Mouse (Mus musculus) kidney, embryonic 14.5 days (tissue): ENCODE measurements at regions not wholly inside any gene's neighbourhood (a gene's known extent, or its start where the extent isn't known, plus 50 kb on each side); places are given as distances from the start of the nearest gene placed in this dataset.
A peak's percentile ranks its signal among the peaks of the same experiment; 100 is the strongest.

Experiments
- ATAC-seq: fragments of 200-750 bp; cut with Nextera tagmentation; 2 replicates; pipeline ENCODE4 v1.8.0; 2017; ENCODE audit warnings: moderate number of reproducible peaks, mild to moderate bottlenecking, moderate TSS enrichment, moderate library complexity; ENCODE audit not compliant: low FRiP score, low TSS enrichment
- H3K27ac ChIP-seq: fragments of 300-500 bp; sonication (generic); 2 replicates; pipeline ENCODE4 v1.5.1; 2014; ENCODE audit warnings: low read depth, mild to moderate bottlenecking, low read length, moderate library complexity, mixed read lengths
- H3K27me3 ChIP-seq: fragments of 300-500 bp; sonication (generic); 2 replicates; pipeline ENCODE4 v1.6.1; 2014; ENCODE audit warnings: mild to moderate bottlenecking, low read length; ENCODE audit not compliant: control insufficient read depth, insufficient read depth
- H3K36me3 ChIP-seq: fragments of 300-500 bp; sonication (generic); 2 replicates; pipeline ENCODE4 v1.6.1; 2014; ENCODE audit warnings: low read length, mixed read lengths; ENCODE audit not compliant: control insufficient read depth, insufficient read depth
- H3K4me1 ChIP-seq: fragments of 300-500 bp; sonication (generic); 2 replicates; pipeline ENCODE4 v1.6.1; 2014; ENCODE audit warnings: low read length, mixed read lengths; ENCODE audit not compliant: control insufficient read depth, insufficient read depth
- H3K4me2 ChIP-seq: fragments of 300-500 bp; sonication (generic); replicated peaks from 2 replicates; pipeline ENCODE4 v1.6.1; 2014; ENCODE audit warnings: low read depth, mild to moderate bottlenecking, low read length
- H3K4me3 ChIP-seq: fragments of 300-500 bp; sonication (generic); 2 replicates; pipeline ENCODE4 v1.5.1; 2014; ENCODE audit warnings: mild to moderate bottlenecking, low read length
- H3K9ac ChIP-seq: fragments of 300-500 bp; sonication (generic); 2 replicates; pipeline ENCODE4 v1.6.1; 2014; ENCODE audit warnings: low read depth, mild to moderate bottlenecking, low read length, moderate library complexity
- H3K9me3 ChIP-seq: fragments of 300-500 bp; sonication (generic); 2 replicates; pipeline ENCODE4 v1.6.1; 2016; ENCODE audit warnings: low read length; ENCODE audit not compliant: control insufficient read depth
- WGBS: fragments of 180-500 bp; shearing (Covaris S2); extraction: QIAGEN DNeasy Blood & Tissue Kit; methylation state at CpG from one replicate; pipeline ENCODE4 v1.1.7; 2014; 5-methylcytosine and 5-hydroxymethylcytosine counted together

DNA sequence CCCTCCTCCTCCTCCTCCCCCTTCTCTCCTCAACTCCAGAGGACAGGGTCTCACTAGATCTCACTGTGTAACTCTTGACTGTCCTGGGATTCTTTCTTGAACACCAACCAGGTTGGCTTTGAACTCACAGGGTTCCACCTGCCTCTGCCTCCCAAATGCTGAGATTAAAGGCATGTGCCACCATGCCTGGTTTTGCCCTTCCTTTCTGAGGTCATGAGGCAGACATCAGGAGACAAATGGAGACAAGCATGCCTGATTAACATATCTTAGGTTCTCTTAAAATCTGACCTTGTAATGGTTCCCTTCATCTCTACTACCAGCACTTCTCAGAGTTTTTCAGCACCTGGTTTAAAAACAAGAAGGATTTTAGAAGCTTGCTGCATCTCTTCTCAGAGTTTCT, 143.5 kb downstream of the Gm10260 start:
- Histone ChIP-seq H3K27me3 (no peaks in the 10 kb centered on the region), H3K4me1 (peaks cover 5% of the 10 kb centered on the region; the same call in 1 of the 2 replicates), H3K36me3 (no peaks in the 10 kb centered on the region), H3K9ac (no peak overlapping the region), H3K27ac (peak overlapping the region; percentile 76; the same call in 1 of the 2 replicates), H3K4me3 (no peak overlapping the region), H3K9me3 (no peaks in the 10 kb centered on the region), H3K4me2 (no peak overlapping the region)
- ATAC-seq, result no peak

DNA sequence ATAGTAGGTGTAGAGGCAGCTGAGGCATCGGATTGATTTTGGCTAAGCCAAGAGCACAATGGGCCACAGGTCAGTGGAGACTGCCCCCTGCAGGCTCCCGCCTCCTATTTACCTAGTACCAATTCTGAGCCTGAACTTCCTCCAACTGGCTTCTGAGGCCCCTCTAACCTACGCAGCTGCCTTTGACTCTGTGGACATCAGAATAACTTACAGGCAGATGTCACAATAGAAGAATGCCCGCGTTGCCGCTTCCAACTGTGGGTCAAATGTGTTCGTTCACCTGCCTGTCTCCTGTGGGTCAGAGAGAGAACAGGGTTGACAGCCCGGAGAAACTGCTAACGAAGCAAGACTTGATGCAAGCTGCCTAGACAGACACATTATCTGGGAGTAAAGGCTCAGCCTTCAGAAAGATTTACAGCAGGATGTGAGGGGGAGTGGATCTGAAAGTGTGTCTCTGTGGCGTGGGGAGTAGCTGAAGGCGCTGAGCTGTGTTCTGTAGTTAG, 153.2 kb downstream of the Gm10260 start:
- Histone ChIP-seq H3K4me1 (no peaks in the 10 kb centered on the region; the same call in none of the 2 replicates), H3K27ac (no peak overlapping the region; the same call in 1 of the 2 replicates), H3K9ac (no peak overlapping the region), H3K36me3 (no peaks in the 10 kb centered on the region), H3K9me3 (no peaks in the 10 kb centered on the region), H3K4me2 (no peak overlapping the region), H3K27me3 (no peaks in the 10 kb centered on the region), H3K4me3 (no peak overlapping the region)
- 6% methylated on average over 11 of the region's 11 CpGs for WGBS
- ATAC-seq, result peak; percentile 92

DNA sequence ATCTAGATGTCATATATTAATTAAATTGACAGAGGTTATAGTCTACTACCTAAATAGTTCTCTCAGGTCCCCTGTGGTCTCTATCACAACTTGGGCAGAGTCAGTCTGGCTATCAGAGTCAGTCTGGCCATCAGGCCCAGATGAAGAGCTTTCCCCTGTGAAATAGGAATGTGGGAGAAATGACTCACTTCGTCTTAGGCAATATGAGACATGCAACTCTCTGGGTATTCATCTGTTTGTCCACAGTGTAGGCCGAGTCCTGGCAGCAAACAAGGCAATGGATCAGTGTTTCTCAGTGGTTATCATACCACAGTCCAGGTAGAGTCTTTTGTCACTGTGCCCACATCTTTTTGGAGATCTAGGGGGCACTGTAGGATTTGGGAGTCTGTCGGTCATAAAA, 156.0 kb downstream of the Gm10260 start:
- Histone ChIP-seq H3K4me1 (peaks cover 23% of the 10 kb centered on the region), H3K27ac (no peak overlapping the region), H3K4me2 (no peak overlapping the region), H3K36me3 (no peaks in the 10 kb centered on the region), H3K4me3 (no peak overlapping the region), H3K9me3 (no peaks in the 10 kb centered on the region), H3K9ac (no peak overlapping the region), H3K27me3 (no peaks in the 10 kb centered on the region)
- no peak for ATAC-seq
- 73% methylated on average over 3 of the region's 3 CpGs for WGBS

DNA sequence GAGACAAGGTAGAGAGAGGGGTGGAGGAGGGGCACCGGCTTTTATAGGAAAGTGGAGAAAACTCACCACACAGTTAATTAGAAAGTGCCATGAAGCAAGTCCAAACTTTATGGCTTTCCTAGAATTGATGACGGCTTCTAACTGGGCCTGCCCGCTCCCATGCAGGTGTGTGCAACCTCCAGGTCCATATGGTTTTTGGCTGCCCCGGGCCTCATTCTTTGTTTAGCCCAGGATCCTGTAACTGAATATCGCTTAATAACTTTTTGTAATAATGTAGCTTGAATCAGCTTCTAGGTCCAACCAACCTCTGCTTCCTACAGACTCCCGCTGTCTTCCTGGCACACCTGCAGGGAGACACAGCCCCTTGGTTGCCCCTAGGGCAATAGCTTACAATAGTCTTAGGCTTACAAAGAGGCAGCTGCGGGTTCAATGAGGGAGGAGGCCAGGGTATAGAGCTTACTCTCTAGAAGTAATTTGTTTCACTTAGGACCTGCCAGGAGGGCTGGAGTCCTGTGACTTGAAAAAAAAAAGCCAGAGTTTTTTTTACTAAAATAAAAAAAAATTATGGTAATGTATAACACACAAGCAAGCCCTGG, 159.2 kb downstream of the Gm10260 start:
- no peaks in the 10 kb centered on the region for H3K27me3 ChIP-seq
- 0 out of 2 replicates have a peak, but pooled peaks cover 4% of the 10 kb centered on the region for H3K9me3 ChIP-seq
- H3K4me2 ChIP-seq, result no peak overlapping the region
- peak overlapping the region; percentile 64 for H3K27ac ChIP-seq
- peaks cover 40% of the 10 kb centered on the region for H3K4me1 ChIP-seq
- no peak overlapping the region for H3K9ac ChIP-seq
- H3K4me3 ChIP-seq, result no peak overlapping the region
- WGBS, result 38% methylated on average over 7 of the region's 7 CpGs
- ATAC-seq, result 0 out of 2 replicates have a peak, but pooled peaks have one; percentile 3
- H3K36me3 ChIP-seq, result no peaks in the 10 kb centered on the region

DNA sequence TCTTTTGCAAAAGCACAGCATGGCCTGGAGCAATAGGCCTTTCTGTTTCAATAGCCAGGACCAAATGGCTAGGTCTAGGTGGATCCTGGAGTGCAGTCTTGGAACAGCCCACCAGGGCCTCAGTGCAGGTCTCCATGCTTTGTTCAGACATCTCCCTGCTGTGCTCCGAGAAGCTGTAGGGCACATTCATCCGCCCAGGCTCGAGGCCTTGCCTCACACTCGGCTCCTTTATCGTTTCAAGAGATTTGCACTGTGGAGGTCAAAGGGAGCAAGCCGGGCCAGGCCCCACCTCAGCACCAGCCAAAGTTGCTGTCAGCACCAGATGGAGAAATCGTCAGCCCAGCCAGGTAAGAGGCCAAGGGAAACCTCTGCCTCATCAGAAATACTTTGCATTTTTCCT, 160.3 kb downstream of the Gm10260 start:
- Histone ChIP-seq H3K4me3 (no peak overlapping the region), H3K9me3 (0 out of 2 replicates have a peak, but pooled peaks cover 4% of the 10 kb centered on the region), H3K9ac (no peak overlapping the region), H3K4me2 (no peak overlapping the region), H3K27me3 (no peaks in the 10 kb centered on the region), H3K36me3 (no peaks in the 10 kb centered on the region), H3K4me1 (peaks cover 40% of the 10 kb centered on the region), H3K27ac (peak overlapping the region; percentile 8; the same call in 1 of the 2 replicates)
- ATAC-seq, result no peak
- WGBS, result 62% methylated on average over 7 of the region's 7 CpGs

DNA sequence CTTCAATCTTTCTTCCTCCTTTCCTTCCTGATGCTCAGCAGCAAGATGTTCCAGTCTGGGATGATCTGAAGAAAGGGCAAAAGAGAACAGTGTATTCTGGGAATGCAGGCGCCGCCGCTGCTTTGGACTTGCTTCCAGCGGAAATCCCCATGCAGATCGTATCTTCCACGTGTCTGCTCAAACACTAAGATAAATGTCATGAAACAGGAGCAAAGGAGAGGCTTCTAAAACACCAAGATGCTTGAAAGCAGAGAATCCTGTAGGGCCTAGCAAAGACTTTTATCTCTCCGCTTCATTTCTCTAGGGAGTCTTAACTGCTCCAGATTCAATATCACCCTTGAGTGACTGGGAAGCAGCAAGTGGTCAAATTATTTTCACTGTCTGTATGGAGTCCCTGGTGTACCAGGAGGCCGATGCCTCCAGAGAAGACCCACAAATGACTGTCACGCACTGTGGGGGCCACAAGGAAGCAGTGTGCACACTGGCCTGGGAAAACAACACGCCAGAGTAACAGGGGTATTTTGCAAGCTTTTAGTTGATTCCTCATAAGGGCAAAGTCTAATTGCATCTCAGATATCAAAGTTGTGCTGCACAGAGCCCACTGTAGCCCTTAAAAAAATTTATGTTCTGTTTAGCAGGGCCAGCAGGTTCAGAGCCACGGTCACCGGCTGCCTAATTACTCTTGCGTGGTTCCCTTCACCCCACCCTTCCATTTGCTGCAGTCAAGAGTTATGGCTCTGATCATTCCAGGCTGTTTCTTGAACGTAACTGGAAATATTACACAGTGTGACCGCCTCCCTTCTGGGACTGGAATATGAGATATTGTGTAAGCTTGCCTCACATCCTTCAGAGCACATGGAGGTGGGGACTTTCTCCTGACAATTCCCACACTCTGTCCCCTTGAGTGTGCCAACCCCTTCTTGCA, 161.7 kb downstream of the Gm10260 start:
- Histone ChIP-seq H3K9me3 (0 out of 2 replicates have a peak, but pooled peaks cover 4% of the 10 kb centered on the region), H3K4me3 (no peak overlapping the region), H3K27me3 (no peaks in the 10 kb centered on the region), H3K4me1 (peaks cover 40% of the 10 kb centered on the region), H3K36me3 (no peaks in the 10 kb centered on the region), H3K4me2 (no peak overlapping the region), H3K9ac (no peak overlapping the region), H3K27ac (peak overlapping the region; percentile 51)
- ATAC-seq, result peak; percentile 93
- WGBS, result 7% methylated on average over 15 of the region's 15 CpGs

DNA sequence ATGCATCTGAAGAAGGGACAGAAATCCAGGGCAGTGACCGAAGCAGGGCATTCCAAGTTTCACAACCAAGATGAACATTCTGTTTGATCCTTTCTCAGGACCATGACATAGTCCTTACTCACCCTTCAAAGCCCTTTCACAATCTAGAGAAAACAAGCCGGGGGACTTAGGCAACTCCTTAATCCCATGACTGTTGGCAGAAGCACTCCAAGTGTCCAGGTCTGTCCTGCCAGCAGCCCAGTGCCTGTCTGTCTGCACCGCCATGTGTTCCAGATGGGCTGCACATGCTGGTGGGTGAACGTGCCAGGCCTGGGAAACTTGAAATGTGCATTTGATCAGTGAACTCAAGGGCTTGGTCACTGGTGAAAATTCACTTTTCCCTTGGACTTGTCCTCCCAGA, 165.6 kb downstream of the Gm10260 start:
- WGBS, result 94% methylated on average over 4 of the region's 4 CpGs
- H3K4me3 ChIP-seq, result no peak overlapping the region
- H3K36me3 ChIP-seq, result no peaks in the 10 kb centered on the region
- H3K27me3 ChIP-seq, result no peaks in the 10 kb centered on the region
- H3K27ac ChIP-seq, result no peak overlapping the region
- H3K4me2 ChIP-seq, result no peak overlapping the region
- no peak overlapping the region for H3K9ac ChIP-seq
- 0 out of 2 replicates have a peak, but pooled peaks cover 4% of the 10 kb centered on the region for H3K9me3 ChIP-seq
- H3K4me1 ChIP-seq, result peaks cover 19% of the 10 kb centered on the region
- ATAC-seq, result no peak

DNA sequence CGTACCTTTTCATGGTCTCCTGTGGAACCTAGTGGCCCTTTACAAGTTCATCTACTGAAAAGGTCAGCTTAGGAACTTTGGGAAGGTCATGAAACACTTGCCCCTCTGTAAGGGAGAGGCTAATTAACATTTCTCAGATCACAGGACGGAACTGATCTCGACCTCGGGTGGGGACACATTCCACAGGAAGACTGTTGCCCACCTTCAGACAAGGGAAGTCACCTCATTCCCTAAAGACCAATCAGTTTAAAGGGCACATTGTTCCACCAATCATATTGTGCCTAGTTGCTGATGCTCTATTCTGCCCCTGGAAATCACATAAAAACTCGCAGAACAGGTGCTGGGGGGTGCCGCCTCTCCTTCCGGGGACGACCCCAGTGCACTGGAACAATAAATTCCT, 170.8 kb downstream of the Gm10260 start:
- ATAC-seq, result no peak
- H3K9me3 ChIP-seq, result no peaks in the 10 kb centered on the region
- no peak overlapping the region for H3K4me2 ChIP-seq
- no peak overlapping the region for H3K27ac ChIP-seq
- H3K9ac ChIP-seq, result no peak overlapping the region
- 65% methylated on average over 8 of the region's 8 CpGs for WGBS
- H3K4me1 ChIP-seq, result peaks cover 4% of the 10 kb centered on the region; the same call in 1 of the 2 replicates
- no peaks in the 10 kb centered on the region for H3K27me3 ChIP-seq
- H3K36me3 ChIP-seq, result no peaks in the 10 kb centered on the region
- no peak overlapping the region for H3K4me3 ChIP-seq

DNA sequence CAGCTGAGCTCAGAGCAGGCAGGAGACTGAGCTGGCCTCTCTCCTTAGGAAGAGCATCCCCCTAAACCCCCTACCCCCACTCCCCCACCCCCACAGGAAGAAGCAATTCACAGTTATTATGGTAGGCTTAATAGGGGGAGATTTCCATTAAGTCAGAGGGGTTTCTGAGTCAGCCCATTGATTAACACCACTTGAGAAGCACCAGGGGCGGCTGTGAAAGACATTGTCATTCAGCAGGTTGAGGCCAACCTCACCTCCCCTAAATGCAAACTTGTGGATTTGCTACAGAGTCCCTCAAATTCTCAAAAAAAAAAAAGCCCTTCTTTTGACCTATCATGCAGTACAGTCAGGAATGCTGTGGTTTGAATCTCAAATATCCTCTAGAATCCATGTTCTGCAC, 172.3 kb downstream of the Gm10260 start:
- no peak for ATAC-seq
- 94% methylated on average over 1 of the region's 1 CpGs for WGBS

More for the DNA sequence above, 172.3 kb downstream of the Gm10260 start:
- no peaks in the 10 kb centered on the region for H3K9me3 ChIP-seq
- peaks cover 4% of the 10 kb centered on the region; the same call in 1 of the 2 replicates for H3K4me1 ChIP-seq
- H3K4me3 ChIP-seq, result no peak overlapping the region
- H3K4me2 ChIP-seq, result no peak overlapping the region
- no peak overlapping the region for H3K27ac ChIP-seq
- no peaks in the 10 kb centered on the region for H3K36me3 ChIP-seq
- H3K9ac ChIP-seq, result no peak overlapping the region
- no peaks in the 10 kb centered on the region for H3K27me3 ChIP-seq
